Mouse (Mus musculus): ENCODE results near the gene Bok. TPM values are rescaled to one million over a fixed set of nuclear protein-coding genes. Genes with fewer than 3 reads are reported as not detected.

Bok gene
- polyA plus RNA-seq, 1 experiment from 2014 or later = 68.1 TPM

DNA sequence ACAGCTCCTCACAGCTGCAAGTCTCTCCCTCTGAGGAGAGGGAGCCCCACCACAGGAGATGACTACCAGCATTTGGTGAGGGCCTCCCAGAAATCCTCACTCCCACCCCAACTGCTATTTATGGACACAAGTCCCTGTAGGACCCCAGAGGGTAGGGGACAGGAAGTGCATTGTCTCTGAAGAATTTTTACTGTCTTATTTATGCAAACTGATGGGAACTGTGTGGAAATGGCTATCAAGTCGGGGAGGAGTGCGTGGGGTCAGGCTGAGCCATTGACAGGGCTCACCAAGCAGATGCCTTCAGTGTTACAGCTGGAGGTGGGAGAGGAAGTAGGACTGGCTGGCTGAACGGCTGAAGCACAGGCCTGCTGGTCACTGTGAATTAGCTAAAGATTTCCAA is 11.9 kb downstream of the Bok start:
- no peak overlapping the region for H3K4me3 ChIP-seq (ENCODE audit: low read length)
- H3K36me3 ChIP-seq (ENCODE audit: control insufficient read depth, insufficient read depth, low read length) = peaks cover 8% of the 10 kb centered on the region
- no peaks in the 10 kb centered on the region for H3K27me3 ChIP-seq (ENCODE audit: control insufficient read depth, insufficient read depth, low read depth, low read length)
- peaks cover 12% of the 10 kb centered on the region for H3K4me1 ChIP-seq (replicated peaks; ENCODE audit: control insufficient read depth, insufficient read depth, low read length)
- H3K27ac ChIP-seq (ENCODE audit: low read length) = peak overlapping the region; percentile 64
- no peak overlapping the region for H3K4me2 ChIP-seq (ENCODE audit: low read depth, low read length)
- H3K9me3 ChIP-seq (ENCODE audit: control insufficient read depth, low read length) = no peaks in the 10 kb centered on the region
- ATAC-seq (ENCODE audit: low read depth) = peak; percentile 53; the same call in 1 of the 2 replicates
- WGBS = 31% methylated on average over 3 of the region's 3 CpGs
- no peak overlapping the region for H3K9ac ChIP-seq (ENCODE audit: low read length)

DNA sequence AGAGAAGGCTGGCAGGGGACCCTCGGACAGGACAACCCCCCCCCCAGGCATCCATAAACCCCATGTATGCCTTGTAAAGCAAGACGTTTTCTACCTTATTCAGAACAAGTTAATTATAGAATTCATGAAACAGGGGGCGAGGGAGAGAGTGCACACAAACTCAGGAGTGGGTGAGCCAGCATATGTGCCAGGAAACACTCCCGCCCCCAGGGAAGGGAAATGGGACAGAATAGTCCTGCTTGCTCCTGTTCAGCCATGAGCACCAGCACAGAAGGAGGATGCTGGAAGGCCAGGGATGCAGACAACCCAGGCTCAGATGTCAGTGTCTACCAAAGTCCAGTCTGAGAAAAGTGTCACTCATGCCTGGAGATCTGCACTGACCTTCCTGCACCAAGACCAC is 13.7 kb downstream of the Bok start:
- no peak overlapping the region for H3K27ac ChIP-seq (ENCODE audit: low read length)
- 83% methylated on average over 4 of the region's 4 CpGs for WGBS
- no peak overlapping the region for H3K4me2 ChIP-seq (ENCODE audit: low read depth, low read length)
- no peaks in the 10 kb centered on the region for H3K9me3 ChIP-seq (ENCODE audit: control insufficient read depth, low read length)
- peaks cover 12% of the 10 kb centered on the region for H3K4me1 ChIP-seq (replicated peaks; ENCODE audit: control insufficient read depth, insufficient read depth, low read length)
- ATAC-seq (ENCODE audit: low read depth) = no peak
- H3K4me3 ChIP-seq (ENCODE audit: low read length) = no peak overlapping the region
- H3K9ac ChIP-seq (ENCODE audit: low read length) = no peak overlapping the region
- H3K36me3 ChIP-seq (ENCODE audit: control insufficient read depth, insufficient read depth, low read length) = peaks cover 11% of the 10 kb centered on the region
- no peaks in the 10 kb centered on the region for H3K27me3 ChIP-seq (ENCODE audit: control insufficient read depth, insufficient read depth, low read depth, low read length)

DNA sequence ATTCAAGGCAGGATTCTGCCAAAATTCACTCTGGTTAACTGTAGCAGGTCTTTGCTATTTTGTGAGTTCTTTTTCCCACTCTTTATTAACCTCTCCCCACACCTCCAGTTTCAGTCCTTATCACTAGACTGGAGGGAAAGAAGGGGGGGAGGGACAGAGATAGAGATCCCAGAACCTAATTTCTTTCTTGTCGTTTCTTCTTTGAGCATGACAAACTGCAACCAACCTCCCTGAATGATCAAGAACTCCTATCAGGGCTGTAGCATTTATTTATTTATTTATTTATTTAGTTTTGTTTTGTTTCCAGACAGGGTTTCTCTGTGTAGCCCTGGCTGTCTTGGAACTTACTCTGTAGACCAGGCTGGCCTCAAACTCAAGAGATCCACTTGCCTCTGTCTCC is 16.6 kb downstream of the Bok start:
- WGBS = 72% methylated on average over 1 of the region's 1 CpGs
- Histone ChIP-seq H3K9ac (ENCODE audit: low read length) (no peak overlapping the region), H3K4me1 (replicated peaks; ENCODE audit: control insufficient read depth, insufficient read depth, low read length) (peaks cover 3% of the 10 kb centered on the region; the same call in 1 of the 2 replicates), H3K27ac (ENCODE audit: low read length) (no peak overlapping the region), H3K4me3 (ENCODE audit: low read length) (no peak overlapping the region), H3K4me2 (ENCODE audit: low read depth, low read length) (no peak overlapping the region), H3K36me3 (ENCODE audit: control insufficient read depth, insufficient read depth, low read length) (peaks cover 5% of the 10 kb centered on the region; the same call in 1 of the 2 replicates), H3K27me3 (ENCODE audit: control insufficient read depth, insufficient read depth, low read depth, low read length) (no peaks in the 10 kb centered on the region), H3K9me3 (ENCODE audit: control insufficient read depth, low read length) (no peaks in the 10 kb centered on the region)
- ATAC-seq (ENCODE audit: low read depth) = no peak

DNA sequence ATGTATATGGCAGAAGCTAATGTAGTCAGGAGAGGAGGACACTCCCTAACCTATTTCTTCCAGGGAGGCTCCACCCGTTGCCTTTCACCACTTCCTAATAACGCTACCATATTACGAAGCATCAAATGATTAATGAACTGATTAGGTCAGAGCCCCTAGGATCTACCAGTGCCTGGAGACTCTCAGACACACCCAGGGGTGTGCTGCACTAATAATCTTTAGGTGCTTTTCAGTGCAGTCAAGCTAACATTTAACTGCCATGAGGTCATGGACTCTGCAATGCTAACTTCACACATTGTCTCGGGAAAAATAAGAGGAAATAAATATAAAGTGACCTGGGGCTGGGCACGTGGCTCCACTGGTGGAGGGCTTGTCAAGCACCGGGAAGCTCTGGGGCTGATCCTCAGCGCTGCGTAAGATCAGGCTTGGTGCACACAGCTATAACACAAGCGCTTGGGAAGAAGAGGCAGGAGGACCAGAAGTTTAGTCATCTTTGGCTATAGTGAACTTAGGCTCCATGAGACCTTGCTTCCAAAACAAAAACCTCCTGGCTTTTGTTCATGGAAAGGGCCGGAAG is 18.1 kb downstream of the Bok start:
- Histone ChIP-seq H3K9ac (ENCODE audit: low read length) (no peak overlapping the region), H3K9me3 (ENCODE audit: control insufficient read depth, low read length) (no peaks in the 10 kb centered on the region), H3K4me1 (replicated peaks; ENCODE audit: control insufficient read depth, insufficient read depth, low read length) (no peaks in the 10 kb centered on the region), H3K4me3 (ENCODE audit: low read length) (no peak overlapping the region), H3K27ac (ENCODE audit: low read length) (no peak overlapping the region), H3K27me3 (ENCODE audit: control insufficient read depth, insufficient read depth, low read depth, low read length) (no peaks in the 10 kb centered on the region), H3K4me2 (ENCODE audit: low read depth, low read length) (no peak overlapping the region), H3K36me3 (ENCODE audit: control insufficient read depth, insufficient read depth, low read length) (peaks cover 5% of the 10 kb centered on the region; the same call in 1 of the 2 replicates)
- WGBS = 82% methylated on average over 10 of the region's 10 CpGs
- no peak for ATAC-seq (ENCODE audit: low read depth)

DNA sequence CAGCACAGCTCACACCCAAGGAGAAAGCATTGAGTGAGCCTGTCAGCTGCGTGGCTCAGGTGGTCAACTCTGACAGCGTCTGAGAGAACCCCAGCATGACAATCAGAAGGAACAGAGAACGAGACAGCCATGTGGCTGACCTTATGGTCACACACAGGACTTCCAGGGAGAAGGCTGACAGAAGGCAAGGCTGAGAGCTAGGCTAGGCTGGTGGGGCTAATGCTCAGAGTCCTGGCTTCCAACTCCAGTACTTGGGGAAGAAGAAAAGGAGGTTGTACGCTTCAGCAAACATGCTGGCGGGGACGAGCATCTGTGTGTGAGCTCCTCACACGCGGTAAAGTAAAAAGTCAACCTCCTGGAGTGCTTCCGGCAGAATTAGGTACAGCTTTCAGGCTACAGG is 18.9 kb downstream of the Bok start:
- ATAC-seq (ENCODE audit: low read depth) = no peak
- H3K36me3 ChIP-seq (ENCODE audit: control insufficient read depth, insufficient read depth, low read length) = peaks cover 5% of the 10 kb centered on the region; the same call in 1 of the 2 replicates
- no peak overlapping the region for H3K4me3 ChIP-seq (ENCODE audit: low read length)
- no peaks in the 10 kb centered on the region for H3K4me1 ChIP-seq (replicated peaks; ENCODE audit: control insufficient read depth, insufficient read depth, low read length)
- H3K9me3 ChIP-seq (ENCODE audit: control insufficient read depth, low read length) = no peaks in the 10 kb centered on the region
- H3K4me2 ChIP-seq (ENCODE audit: low read depth, low read length) = no peak overlapping the region
- 62% methylated on average over 9 of the region's 9 CpGs for WGBS
- no peak overlapping the region for H3K9ac ChIP-seq (ENCODE audit: low read length)
- no peaks in the 10 kb centered on the region for H3K27me3 ChIP-seq (ENCODE audit: control insufficient read depth, insufficient read depth, low read depth, low read length)
- H3K27ac ChIP-seq (ENCODE audit: low read length) = no peak overlapping the region

DNA sequence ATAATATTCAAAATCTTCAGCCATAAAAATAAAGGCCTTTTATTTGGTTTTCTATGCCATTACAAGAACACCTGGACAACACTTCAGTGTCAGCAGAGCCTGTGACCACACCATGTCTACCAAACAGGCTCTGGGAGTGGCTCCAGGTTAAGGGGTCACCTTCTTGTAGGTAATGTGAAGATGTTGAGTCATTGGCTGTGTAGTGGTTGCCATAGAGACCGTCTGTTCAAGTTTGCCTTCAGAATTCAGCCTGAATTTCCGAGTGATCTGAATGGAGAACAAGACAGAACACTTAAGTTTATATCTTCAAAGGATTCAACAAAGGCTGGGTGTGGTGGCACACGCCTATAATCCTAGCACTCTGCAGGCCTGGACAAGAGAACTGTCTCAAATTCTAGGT is 19.9 kb downstream of the Bok start:
- H3K4me1 ChIP-seq (replicated peaks; ENCODE audit: control insufficient read depth, insufficient read depth, low read length) = no peaks in the 10 kb centered on the region
- 54% methylated on average over 3 of the region's 3 CpGs for WGBS
- H3K4me3 ChIP-seq (ENCODE audit: low read length) = no peak overlapping the region
- H3K27me3 ChIP-seq (ENCODE audit: control insufficient read depth, insufficient read depth, low read depth, low read length) = no peaks in the 10 kb centered on the region
- no peak overlapping the region for H3K4me2 ChIP-seq (ENCODE audit: low read depth, low read length)
- no peaks in the 10 kb centered on the region for H3K9me3 ChIP-seq (ENCODE audit: control insufficient read depth, low read length)
- peaks cover 5% of the 10 kb centered on the region; the same call in 1 of the 2 replicates for H3K36me3 ChIP-seq (ENCODE audit: control insufficient read depth, insufficient read depth, low read length)
- peak; percentile 56; the same call in 1 of the 2 replicates for ATAC-seq (ENCODE audit: low read depth)
- H3K9ac ChIP-seq (ENCODE audit: low read length) = no peak overlapping the region
- no peak overlapping the region for H3K27ac ChIP-seq (ENCODE audit: low read length)

DNA sequence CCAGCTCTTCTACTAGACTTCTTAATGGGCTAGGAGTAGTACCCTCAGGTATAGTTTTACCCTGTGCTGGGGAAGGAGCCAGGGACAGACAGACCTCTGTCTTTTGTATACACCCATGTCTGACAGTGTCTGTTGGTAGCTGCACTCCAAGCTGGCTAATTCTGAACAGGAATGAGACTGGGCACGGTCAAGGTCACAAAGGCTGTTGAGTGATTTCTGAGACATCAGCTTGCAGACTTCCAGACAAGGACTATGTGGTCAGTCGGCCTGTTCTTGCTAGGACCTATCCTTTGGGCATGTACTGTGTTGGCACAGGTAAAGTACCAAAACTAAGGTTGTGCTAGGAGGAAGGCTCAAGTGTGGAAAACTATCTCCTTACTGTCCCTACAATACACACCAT is 30.7 kb downstream of the Bok start:
- no peak for ATAC-seq (ENCODE audit: low read depth)
- Histone ChIP-seq H3K27ac (ENCODE audit: low read length) (no peak overlapping the region), H3K4me2 (ENCODE audit: low read depth, low read length) (no peak overlapping the region), H3K36me3 (ENCODE audit: control insufficient read depth, insufficient read depth, low read length) (peaks cover 3% of the 10 kb centered on the region), H3K9me3 (ENCODE audit: control insufficient read depth, low read length) (no peaks in the 10 kb centered on the region), H3K9ac (ENCODE audit: low read length) (no peak overlapping the region), H3K27me3 (ENCODE audit: control insufficient read depth, insufficient read depth, low read depth, low read length) (no peaks in the 10 kb centered on the region), H3K4me1 (replicated peaks; ENCODE audit: control insufficient read depth, insufficient read depth, low read length) (no peaks in the 10 kb centered on the region), H3K4me3 (ENCODE audit: low read length) (no peak overlapping the region)
- 71% methylated on average over 2 of the region's 2 CpGs for WGBS

DNA sequence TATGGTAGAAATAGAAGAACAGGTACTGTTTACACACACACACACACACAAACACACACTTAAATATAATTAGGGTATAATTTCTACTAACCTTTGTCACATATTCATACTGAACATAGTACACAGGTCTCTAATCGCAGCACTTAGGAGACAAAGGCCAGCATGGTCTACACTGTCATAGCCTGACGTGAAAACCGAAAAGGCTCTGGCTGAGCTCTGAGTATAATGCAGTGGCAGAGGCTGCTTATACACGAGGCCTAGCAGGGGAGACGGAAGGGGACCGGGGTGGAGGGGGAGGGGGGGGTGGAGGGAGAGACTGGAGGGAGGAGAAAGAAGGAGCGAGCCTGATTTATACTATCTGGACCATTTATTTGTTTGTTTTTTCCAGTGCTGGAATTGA is 36.1 kb downstream of the Bok start:
- WGBS = 61% methylated on average over 7 of the region's 7 CpGs
- Histone ChIP-seq H3K4me2 (ENCODE audit: low read depth, low read length) (no peak overlapping the region), H3K36me3 (ENCODE audit: control insufficient read depth, insufficient read depth, low read length) (peaks cover 9% of the 10 kb centered on the region), H3K4me3 (ENCODE audit: low read length) (no peak overlapping the region), H3K9ac (ENCODE audit: low read length) (no peak overlapping the region), H3K4me1 (replicated peaks; ENCODE audit: control insufficient read depth, insufficient read depth, low read length) (no peaks in the 10 kb centered on the region), H3K27ac (ENCODE audit: low read length) (no peak overlapping the region), H3K9me3 (ENCODE audit: control insufficient read depth, low read length) (no peaks in the 10 kb centered on the region), H3K27me3 (ENCODE audit: control insufficient read depth, insufficient read depth, low read depth, low read length) (no peaks in the 10 kb centered on the region)
- no peak for ATAC-seq (ENCODE audit: low read depth)

DNA sequence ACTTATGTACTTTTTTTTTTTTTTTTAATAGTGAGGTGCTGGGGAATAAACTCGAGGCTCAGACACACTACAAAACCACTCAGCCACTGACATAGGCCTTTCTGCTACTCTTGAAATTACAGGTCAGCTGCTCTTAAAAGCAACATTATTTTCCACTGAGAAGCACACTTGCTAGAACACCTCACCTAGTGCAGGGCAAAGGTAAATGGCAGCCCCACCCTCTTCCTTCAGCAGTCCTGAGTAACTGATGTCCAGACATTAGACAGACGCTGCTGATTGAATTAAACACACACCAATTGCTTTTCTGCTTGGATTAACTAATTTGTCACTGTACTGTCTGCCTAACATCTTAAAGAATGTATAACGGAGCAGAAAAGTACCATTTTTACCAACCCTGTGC is 39.2 kb downstream of the Bok start:
- peaks cover 9% of the 10 kb centered on the region; the same call in 1 of the 2 replicates for H3K36me3 ChIP-seq (ENCODE audit: control insufficient read depth, insufficient read depth, low read length)
- no peaks in the 10 kb centered on the region for H3K27me3 ChIP-seq (ENCODE audit: control insufficient read depth, insufficient read depth, low read depth, low read length)
- peaks cover 6% of the 10 kb centered on the region for H3K4me1 ChIP-seq (replicated peaks; ENCODE audit: control insufficient read depth, insufficient read depth, low read length)
- ATAC-seq (ENCODE audit: low read depth) = no peak
- H3K27ac ChIP-seq (ENCODE audit: low read length) = no peak overlapping the region
- WGBS = 84% methylated on average over 3 of the region's 3 CpGs
- H3K9me3 ChIP-seq (ENCODE audit: control insufficient read depth, low read length) = no peaks in the 10 kb centered on the region
- H3K4me2 ChIP-seq (ENCODE audit: low read depth, low read length) = no peak overlapping the region
- no peak overlapping the region for H3K9ac ChIP-seq (ENCODE audit: low read length)
- no peak overlapping the region for H3K4me3 ChIP-seq (ENCODE audit: low read length)

DNA sequence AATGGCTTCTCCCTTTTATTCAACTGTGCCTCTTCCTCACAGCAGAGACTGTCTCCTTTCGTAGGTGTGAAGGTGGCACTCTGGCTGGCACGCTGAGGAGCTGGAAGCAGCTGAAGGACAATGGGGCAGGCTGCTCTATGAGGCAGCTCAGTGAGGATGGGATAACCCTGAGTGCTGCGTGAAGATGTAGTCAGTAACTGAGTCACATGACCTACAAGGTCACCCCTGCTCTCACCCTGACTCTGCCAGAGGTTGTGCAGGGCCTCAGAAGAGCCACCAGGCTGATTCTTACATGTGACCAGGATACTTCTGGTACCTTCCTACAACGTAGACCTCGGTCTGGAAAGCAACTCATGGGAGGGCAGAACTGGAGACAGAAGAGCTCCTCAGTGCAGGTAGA is 40.2 kb downstream of the Bok start:
- Histone ChIP-seq H3K27ac (ENCODE audit: low read length) (no peak overlapping the region), H3K4me1 (replicated peaks; ENCODE audit: control insufficient read depth, insufficient read depth, low read length) (peaks cover 6% of the 10 kb centered on the region), H3K4me3 (ENCODE audit: low read length) (no peak overlapping the region), H3K4me2 (ENCODE audit: low read depth, low read length) (no peak overlapping the region), H3K9me3 (ENCODE audit: control insufficient read depth, low read length) (no peaks in the 10 kb centered on the region), H3K9ac (ENCODE audit: low read length) (no peak overlapping the region), H3K27me3 (ENCODE audit: control insufficient read depth, insufficient read depth, low read depth, low read length) (no peaks in the 10 kb centered on the region), H3K36me3 (ENCODE audit: control insufficient read depth, insufficient read depth, low read length) (peaks cover 9% of the 10 kb centered on the region; the same call in 1 of the 2 replicates)
- 82% methylated on average over 5 of the region's 5 CpGs for WGBS
- no peak for ATAC-seq (ENCODE audit: low read depth)

All from lung, embryonic 16.5 days (tissue).